Mouse (Mus musculus) myocyte (in vitro differentiated cells): ENCODE measurements around the gene Gm9936. TPM values are rescaled to one million over a fixed set of nuclear protein-coding genes. Genes with fewer than 3 reads are reported as not detected.
"Not testable (repeated sequence)": the region's sequence is repeated elsewhere in the genome, so short reads cannot be mapped to it uniquely, and the experiment has no call there.

Experiments used
- H3K27me3 ChIP-seq: one replicate; pipeline ENCODE4 v1.6.1; 2011; ENCODE audit not compliant: control insufficient read depth, insufficient read depth, insufficient read length
- H3K36me3 ChIP-seq: one replicate; pipeline ENCODE4 v1.6.1; 2011; ENCODE audit not compliant: control insufficient read depth, insufficient read depth
- H3K4me2 ChIP-seq: one replicate; pipeline ENCODE4 v1.6.1; 2011; ENCODE audit warnings: low read depth, control low read depth
- H3K4me3 ChIP-seq: one replicate; pipeline ENCODE4 v1.5.1; 2011; ENCODE audit warnings: mild to moderate bottlenecking, control low read depth, moderate library complexity
- H3K79me2 ChIP-seq: one replicate; pipeline ENCODE4 v1.6.1; 2011; ENCODE audit not compliant: control insufficient read depth, insufficient read depth
- H3ac ChIP-seq: one replicate; pipeline ENCODE4 v1.6.1; 2011; ENCODE audit not compliant: control insufficient read depth, insufficient read length
- CEBPB ChIP-seq: IDR thresholded peaks from 2 replicates; pipeline ENCODE4 v1.6.1; 2011; ENCODE audit warnings: mild to moderate bottlenecking, moderate library complexity; ENCODE audit not compliant: poor library complexity, insufficient read depth, severe bottlenecking
- E2F4 ChIP-seq: IDR thresholded peaks from one replicate; pipeline ENCODE4 v1.6.1; 2011; ENCODE audit warnings: mild to moderate bottlenecking, control low read depth, moderate library complexity; ENCODE audit not compliant: insufficient read depth
- MAX ChIP-seq: IDR thresholded peaks from one replicate; pipeline ENCODE4 v1.6.1; 2011; ENCODE audit warnings: low read depth, mild to moderate bottlenecking, control low read depth
- MYOD1 ChIP-seq, 3 experiments: IDR thresholded peaks; one replicate each; pipeline ENCODE4 v1.6.1; 2011; ENCODE audit warnings: control low read depth in 2 of 3, low read depth in 2 of 3, mild to moderate bottlenecking in 2 of 3, moderate library complexity in 1 of 3; ENCODE audit not compliant: insufficient read length in 2 of 3, control insufficient read depth in 1 of 3
- MYOG ChIP-seq, 3 experiments: IDR thresholded peaks; one replicate each; pipeline ENCODE4 v1.6.1; 2011; ENCODE audit warnings: control low read depth in 2 of 3, low read depth in 2 of 3, mild to moderate bottlenecking in 2 of 3; ENCODE audit not compliant: insufficient read length in 2 of 3, control insufficient read depth in 1 of 3, insufficient read depth in 1 of 3
- POLR2A ChIP-seq: IDR thresholded peaks from one replicate; pipeline ENCODE4 v1.6.1; 2011; ENCODE audit warnings: low read depth, mild to moderate bottlenecking, control low read depth, moderate library complexity; ENCODE audit not compliant: insufficient read length
- POLR2AphosphoS2 ChIP-seq: IDR thresholded peaks from one replicate; pipeline ENCODE4 v1.6.1; 2011; ENCODE audit warnings: low read depth, control low read depth; ENCODE audit not compliant: insufficient read length
- REST ChIP-seq: IDR thresholded peaks from one replicate; pipeline ENCODE4 v1.6.1; 2011; ENCODE audit warnings: mild to moderate bottlenecking, control low read depth, moderate library complexity; ENCODE audit not compliant: insufficient read depth, insufficient read length
- SRF ChIP-seq: IDR thresholded peaks from one replicate; pipeline ENCODE4 v1.6.1; 2011; ENCODE audit warnings: low read depth; ENCODE audit not compliant: control insufficient read depth, insufficient read length
- TCF12 ChIP-seq: IDR thresholded peaks from one replicate; pipeline ENCODE4 v1.6.1; 2011; ENCODE audit warnings: mild to moderate bottlenecking, control low read depth; ENCODE audit not compliant: poor library complexity, insufficient read depth, severe bottlenecking
- TCF3 ChIP-seq: IDR thresholded peaks from one replicate; pipeline ENCODE4 v1.6.1; 2011; ENCODE audit warnings: low read depth, control low read depth; ENCODE audit not compliant: insufficient read length
- USF1 ChIP-seq: IDR thresholded peaks from one replicate; pipeline ENCODE4 v1.6.1; 2011; ENCODE audit warnings: low read depth, mild to moderate bottlenecking, control low read depth, moderate library complexity
- polyA plus RNA-seq: library from polyadenylated mRNA; unstranded; fragments of >200 nt; fragmentation: generic; extraction: Trizol; gene quantifications from one replicate; pipeline ENCODE4 v1.2.1, GENCODE M21; 2012; ENCODE audit warnings: missing spikeins

Gene Gm9936
- polyA plus RNA-seq, 1 experiment = 0.25 TPM

- Histone ChIP-seq H3K27me3 (no peaks in the 10 kb centered on the region), H3K36me3 (no peaks in the 10 kb centered on the region), H3K4me3 (no peak overlapping the region), H3ac (no peak overlapping the region), H3K79me2 (no peaks in the 10 kb centered on the region), H3K4me2 (no peak overlapping the region)
- TF ChIP-seq TCF3 (no peak), POLR2AphosphoS2 (no peak), MYOG (IDR thresholded peaks at IDR 0.05; ENCODE audit: control insufficient read depth in 1 of 3, insufficient read depth in 1 of 3, insufficient read length in 2 of 3, low read depth in 2 of 3) (no peak), MYOD1 (IDR thresholded peaks at IDR 0.05; ENCODE audit: control insufficient read depth in 1 of 3, insufficient read length in 2 of 3, low read depth in 2 of 3) (no peak), MAX (no peak), SRF (no peak), POLR2A (no peak), E2F4 (no peak)
These were observed 30.5 kb upstream of the Gm9936 start for GRCm38 (mm10) chr5:114888995-114889394.

GRCm38 (mm10) chr5:114886801-114887200, 28.3 kb upstream of the Gm9936 start:
- H3K79me2 ChIP-seq = no peaks in the 10 kb centered on the region
- H3ac ChIP-seq = no peak overlapping the region
- no peak for TF ChIP-seq POLR2A
- TF ChIP-seq POLR2AphosphoS2 = no peak
- no peak for TF ChIP-seq E2F4
- TF ChIP-seq MAX = no peak
- no peak for TF ChIP-seq TCF3
- TF ChIP-seq SRF = no peak
- TF ChIP-seq REST = no peak
- no peak for TF ChIP-seq TCF12
- TF ChIP-seq CEBPB = no peak
- TF ChIP-seq MYOG (IDR thresholded peaks at IDR 0.05; ENCODE audit: control insufficient read depth in 1 of 3, insufficient read depth in 1 of 3, insufficient read length in 2 of 3, low read depth in 2 of 3) = no peak
- no peak for TF ChIP-seq MYOD1 (IDR thresholded peaks at IDR 0.05; ENCODE audit: control insufficient read depth in 1 of 3, insufficient read length in 2 of 3, low read depth in 2 of 3)
- TF ChIP-seq USF1 = no peak
- H3K4me2 ChIP-seq = no peak overlapping the region
- no peaks in the 10 kb centered on the region for H3K27me3 ChIP-seq
- no peaks in the 10 kb centered on the region for H3K36me3 ChIP-seq
- H3K4me3 ChIP-seq = no peak overlapping the region

DNA sequence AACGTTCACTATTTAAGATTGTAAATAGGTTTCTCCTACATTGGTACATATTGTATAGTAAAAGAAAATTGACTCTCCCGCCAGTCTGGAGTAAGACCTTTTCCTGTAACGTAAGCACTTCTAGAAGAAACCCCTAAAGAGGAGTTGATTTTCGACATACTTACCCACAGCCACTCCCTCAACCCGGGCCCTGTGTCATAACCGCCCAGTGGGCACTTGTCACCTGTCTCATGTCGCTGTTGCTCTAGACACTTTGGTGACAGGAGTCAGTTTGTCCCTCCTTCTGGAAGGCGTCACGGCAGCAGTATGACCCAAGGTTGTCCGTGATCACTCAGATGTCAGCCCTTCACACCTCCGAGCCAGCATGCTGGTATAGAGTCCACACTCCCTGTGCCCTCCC, 24.5 kb upstream of the Gm9936 start:
- H3K27me3 ChIP-seq = peaks cover 15% of the 10 kb centered on the region
- TF ChIP-seq MYOD1 (IDR thresholded peaks at IDR 0.05; ENCODE audit: control insufficient read depth in 1 of 3, insufficient read length in 2 of 3, low read depth in 2 of 3) (no peak), TCF3 (no peak), TCF12 (no peak), CEBPB (no peak), REST (no peak), MAX (no peak), POLR2A (no peak), USF1 (no peak), MYOG (IDR thresholded peaks at IDR 0.05; ENCODE audit: control insufficient read depth in 1 of 3, insufficient read depth in 1 of 3, insufficient read length in 2 of 3, low read depth in 2 of 3) (no peak), E2F4 (no peak)
- H3K4me3 ChIP-seq = no peak overlapping the region
- H3K79me2 ChIP-seq = no peaks in the 10 kb centered on the region
- no peak overlapping the region for H3K4me2 ChIP-seq
- no peak overlapping the region for H3ac ChIP-seq
- no peaks in the 10 kb centered on the region for H3K36me3 ChIP-seq

GRCm38 (mm10) chr5:114882319-114882718, 23.8 kb upstream of the Gm9936 start:
- not testable (repeated sequence) for H3K36me3 ChIP-seq, H3K79me2 ChIP-seq, H3ac ChIP-seq, H3K4me2 ChIP-seq, H3K4me3 ChIP-seq
- peaks cover 19% of the 10 kb centered on the region for H3K27me3 ChIP-seq

GRCm38 (mm10) chr5:114879399-114879798, 20.9 kb upstream of the Gm9936 start:
- H3K36me3 ChIP-seq = no peaks in the 10 kb centered on the region
- H3ac ChIP-seq = no peak overlapping the region
- no peak overlapping the region for H3K4me2 ChIP-seq
- TF ChIP-seq USF1 (no peak), POLR2AphosphoS2 (no peak), MAX (no peak), POLR2A (no peak), MYOG (IDR thresholded peaks at IDR 0.05; ENCODE audit: control insufficient read depth in 1 of 3, insufficient read depth in 1 of 3, insufficient read length in 2 of 3, low read depth in 2 of 3) (no peak), E2F4 (no peak), MYOD1 (IDR thresholded peaks at IDR 0.05; ENCODE audit: control insufficient read depth in 1 of 3, insufficient read length in 2 of 3, low read depth in 2 of 3) (no peak), CEBPB (no peak), REST (no peak), SRF (no peak)
- H3K4me3 ChIP-seq = no peak overlapping the region
- peaks cover 33% of the 10 kb centered on the region for H3K27me3 ChIP-seq
- H3K79me2 ChIP-seq = no peaks in the 10 kb centered on the region
